Mouse (Mus musculus) spleen, adult 2 months (tissue): ENCODE measurements around the gene Csrp3.

Experiments
- CTCF ChIP-seq: fragments of 200-500 bp; IDR thresholded peaks from 2 replicates; pipeline ENCODE4 v1.5.1; 2011; ENCODE audit warnings: mild to moderate bottlenecking, inconsistent platforms; ENCODE audit not compliant: insufficient read depth, insufficient read length, insufficient replicate concordance; ENCODE audit errors: extremely low read depth
- POLR2A ChIP-seq: fragments of 200-500 bp; IDR thresholded peaks from 2 replicates; pipeline ENCODE4 v1.6.1; 2011; ENCODE audit warnings: low read depth, low read length, inconsistent platforms

DNA sequence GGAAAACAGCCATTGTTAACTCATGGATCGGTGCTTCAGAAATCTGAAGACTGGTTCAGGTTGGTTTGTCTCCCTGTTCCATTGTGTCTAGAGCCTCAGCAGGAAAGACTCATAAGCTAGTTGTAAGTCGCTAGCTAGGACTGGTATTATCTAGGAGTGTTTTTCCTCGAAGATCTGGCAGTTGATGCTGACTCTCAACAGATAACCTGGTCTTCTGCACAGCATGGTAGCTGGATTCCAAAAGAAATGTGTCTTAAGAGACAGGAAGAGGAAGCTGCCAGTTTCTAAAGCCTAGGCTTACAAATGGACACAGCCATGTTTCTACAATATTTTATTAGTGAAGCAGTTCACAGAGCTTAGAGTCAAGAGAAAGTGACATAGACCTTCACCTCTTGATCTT lies 56.4 kb downstream of the Csrp3 start:
- no peak for TF ChIP-seq POLR2A
- no peak for TF ChIP-seq CTCF
